Mouse (Mus musculus): ENCODE data around the gene Hspa1b. TPM values are rescaled to one million over a fixed set of nuclear protein-coding genes. Genes with fewer than 3 reads are reported as not detected.
"Not testable (repeated sequence)": the region's sequence is repeated elsewhere in the genome, so short reads cannot be mapped to it uniquely, and the experiment has no call there.

The Hspa1b gene
- total RNA-seq, 1 experiment from 2014 or later = 18.4 TPM

GRCm38 (mm10) chr17:34960702-34961493 is 1.9 kb upstream of the Hspa1b start:
- ATAC-seq (replicated peaks in 1 of 2; ENCODE audit: insufficient read depth in 1 of 2, low FRiP score in 2 of 2, low TSS enrichment in 1 of 2, low read depth in 1 of 2, poor library complexity in 2 of 2, severe bottlenecking in 2 of 2) = no peak

DNA sequence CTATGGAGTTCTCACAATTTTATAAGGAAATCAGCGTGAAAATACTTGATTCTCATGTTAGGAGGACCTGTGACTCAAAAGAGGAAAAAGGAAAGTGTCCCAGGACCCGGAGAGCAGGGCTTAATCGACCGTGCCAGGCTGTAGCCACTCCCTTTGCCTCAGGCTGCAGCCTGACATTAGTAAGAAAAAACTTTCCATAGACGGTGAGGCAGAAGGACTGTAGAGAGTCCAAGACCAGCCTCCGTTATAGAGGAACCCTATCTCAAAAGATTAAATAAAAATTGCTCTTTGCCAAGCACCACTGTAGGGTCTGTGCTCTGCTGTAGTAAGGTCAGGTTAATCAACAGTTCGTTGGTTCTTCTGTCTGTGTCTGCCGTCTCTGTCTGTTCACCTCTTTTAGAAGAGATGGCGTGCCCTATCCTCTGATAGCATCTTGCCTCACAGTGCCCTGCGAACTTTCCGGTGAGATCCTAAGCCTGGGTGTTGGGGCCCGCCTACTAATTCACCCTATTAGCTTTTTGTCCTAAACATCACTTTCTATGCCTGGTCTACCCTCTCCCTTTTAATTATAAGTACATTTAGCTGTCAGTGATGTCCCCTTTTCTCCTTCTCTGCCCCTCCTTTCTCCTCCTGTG is 960 bp upstream of the Hspa1b start:
- ATAC-seq (replicated peaks in 1 of 2; ENCODE audit: insufficient read depth in 1 of 2, low FRiP score in 2 of 2, low TSS enrichment in 1 of 2, low read depth in 1 of 2, poor library complexity in 2 of 2, severe bottlenecking in 2 of 2) = no peak

DNA sequence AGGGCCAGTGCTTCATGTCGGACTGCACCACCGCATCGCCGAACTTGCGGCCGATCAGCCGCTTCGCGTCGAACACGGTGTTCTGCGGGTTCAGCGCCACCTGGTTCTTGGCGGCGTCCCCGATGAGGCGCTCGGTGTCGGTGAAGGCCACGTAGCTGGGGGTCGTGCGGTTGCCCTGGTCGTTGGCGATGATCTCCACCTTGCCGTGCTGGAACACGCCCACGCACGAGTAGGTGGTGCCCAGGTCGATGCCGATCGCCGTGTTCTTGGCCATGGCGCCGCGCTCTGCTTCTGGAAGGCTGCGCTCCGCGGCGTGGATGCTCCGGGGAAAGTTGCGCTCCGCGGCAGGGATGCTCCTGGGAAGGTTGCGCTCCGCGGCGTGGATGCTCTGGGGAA is 306 bp downstream of the Hspa1b start:
- peak in 1 of 2 experiments; percentile 19; a peak in 1 of 4 replicates for ATAC-seq (replicated peaks in 1 of 2; ENCODE audit: insufficient read depth in 1 of 2, low FRiP score in 2 of 2, low TSS enrichment in 1 of 2, low read depth in 1 of 2, poor library complexity in 2 of 2, severe bottlenecking in 2 of 2)

- ATAC-seq (replicated peaks in 1 of 2; ENCODE audit: insufficient read depth in 1 of 2, low FRiP score in 2 of 2, low TSS enrichment in 1 of 2, low read depth in 1 of 2, poor library complexity in 2 of 2, severe bottlenecking in 2 of 2) = not testable (repeated sequence)
Measured at GRCm38 (mm10) chr17:34957966-34958365, 1.1 kb downstream of the Hspa1b start.

DNA sequence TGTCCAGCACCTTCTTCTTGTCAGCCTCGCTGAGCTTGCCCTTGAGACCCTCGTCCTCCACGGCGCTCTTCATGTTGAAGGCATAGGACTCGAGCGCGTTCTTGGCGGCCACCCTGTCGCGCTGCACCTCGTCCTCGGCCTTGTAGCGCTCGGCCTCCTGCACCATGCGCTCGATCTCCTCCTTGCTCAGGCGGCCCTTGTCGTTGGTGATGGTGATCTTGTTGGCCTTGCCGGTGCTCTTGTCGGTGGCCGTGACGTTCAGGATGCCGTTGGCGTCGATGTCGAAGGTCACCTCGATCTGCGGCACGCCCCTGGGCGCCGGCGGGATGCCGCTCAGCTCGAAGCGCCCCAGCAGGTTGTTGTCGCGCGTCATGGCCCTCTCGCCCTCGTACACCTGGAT is 1.7 kb downstream of the Hspa1b start:
- ATAC-seq (replicated peaks in 1 of 2; ENCODE audit: insufficient read depth in 1 of 2, low FRiP score in 2 of 2, low TSS enrichment in 1 of 2, low read depth in 1 of 2, poor library complexity in 2 of 2, severe bottlenecking in 2 of 2) = not testable (repeated sequence)

DNA sequence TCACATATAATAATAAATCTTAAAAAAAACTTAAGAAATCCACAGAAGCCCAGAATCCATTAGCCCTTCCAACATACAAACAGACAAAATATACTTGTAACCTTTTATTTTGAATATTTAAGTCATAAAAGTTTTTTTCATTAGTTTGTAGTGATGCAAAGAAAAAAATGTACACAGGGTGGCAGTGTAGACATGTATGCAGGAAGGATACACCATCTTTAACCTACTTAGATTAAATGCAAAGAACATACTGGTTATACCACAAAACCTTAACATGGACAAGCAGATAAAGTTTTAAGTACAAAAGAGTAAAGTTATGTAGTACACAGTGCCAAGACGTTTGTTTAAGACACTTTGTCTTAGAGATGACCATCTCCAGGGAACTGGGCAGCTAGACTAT is 2.7 kb downstream of the Hspa1b start:
- ATAC-seq (replicated peaks in 1 of 2; ENCODE audit: insufficient read depth in 1 of 2, low FRiP score in 2 of 2, low TSS enrichment in 1 of 2, low read depth in 1 of 2, poor library complexity in 2 of 2, severe bottlenecking in 2 of 2) = no peak

- no peak for ATAC-seq (replicated peaks in 1 of 2; ENCODE audit: insufficient read depth in 1 of 2, low FRiP score in 2 of 2, low TSS enrichment in 1 of 2, low read depth in 1 of 2, poor library complexity in 2 of 2, severe bottlenecking in 2 of 2)
Measured at GRCm38 (mm10) chr17:34955884-34956283, 3.2 kb downstream of the Hspa1b start.

DNA sequence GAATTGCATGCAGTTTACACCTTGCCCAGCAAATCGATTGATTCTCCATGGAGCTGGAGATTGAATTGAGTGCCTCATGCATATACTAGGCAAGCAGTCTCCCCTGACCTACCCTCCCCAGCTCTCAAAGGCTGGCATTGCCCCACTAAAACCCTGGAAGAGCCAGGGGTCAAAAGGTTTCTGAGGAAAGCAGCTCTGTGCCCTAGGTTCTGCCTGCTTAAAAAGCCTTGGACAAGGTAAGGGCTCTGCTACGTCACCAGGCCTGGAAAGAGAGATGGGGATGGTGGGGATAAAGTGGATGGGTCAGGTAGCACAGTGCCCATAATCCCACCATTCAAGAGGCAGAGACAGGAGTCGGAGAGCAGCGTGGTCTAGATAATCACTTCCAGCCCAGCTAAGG is 4.2 kb downstream of the Hspa1b start:
- no peak for ATAC-seq (replicated peaks in 1 of 2; ENCODE audit: insufficient read depth in 1 of 2, low FRiP score in 2 of 2, low TSS enrichment in 1 of 2, low read depth in 1 of 2, poor library complexity in 2 of 2, severe bottlenecking in 2 of 2)

GRCm38 (mm10) chr17:34953904-34954303 is 5.1 kb downstream of the Hspa1b start:
- ATAC-seq (replicated peaks in 1 of 2; ENCODE audit: insufficient read depth in 1 of 2, low FRiP score in 2 of 2, low TSS enrichment in 1 of 2, low read depth in 1 of 2, poor library complexity in 2 of 2, severe bottlenecking in 2 of 2) = no peak

DNA sequence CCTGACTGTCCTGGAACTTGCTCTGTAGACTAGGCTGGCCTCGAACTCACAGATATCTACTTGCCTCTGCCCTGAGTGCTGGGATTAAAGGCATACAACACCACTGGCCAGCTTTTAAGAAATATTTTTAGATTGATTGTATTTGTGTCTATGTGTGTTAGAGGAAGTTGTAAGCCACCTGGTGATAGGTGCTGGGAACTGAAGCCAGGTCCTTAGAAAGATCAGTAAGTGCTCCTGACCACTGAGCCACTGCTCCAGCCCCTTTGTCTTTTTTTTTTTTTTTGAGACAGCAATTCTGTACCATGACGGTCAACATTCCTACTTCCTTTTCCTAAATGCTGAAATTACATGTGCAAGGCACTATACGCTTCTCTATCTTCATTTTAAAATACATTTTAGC is 5.8 kb downstream of the Hspa1b start:
- no peak for ATAC-seq (replicated peaks in 1 of 2; ENCODE audit: insufficient read depth in 1 of 2, low FRiP score in 2 of 2, low TSS enrichment in 1 of 2, low read depth in 1 of 2, poor library complexity in 2 of 2, severe bottlenecking in 2 of 2)

- ATAC-seq (replicated peaks in 1 of 2; ENCODE audit: insufficient read depth in 1 of 2, low FRiP score in 2 of 2, low TSS enrichment in 1 of 2, low read depth in 1 of 2, poor library complexity in 2 of 2, severe bottlenecking in 2 of 2) = peak; percentile 78 to 82
Measured at GRCm38 (mm10) chr17:34952378-34953040, 6.5 kb downstream of the Hspa1b start.

DNA sequence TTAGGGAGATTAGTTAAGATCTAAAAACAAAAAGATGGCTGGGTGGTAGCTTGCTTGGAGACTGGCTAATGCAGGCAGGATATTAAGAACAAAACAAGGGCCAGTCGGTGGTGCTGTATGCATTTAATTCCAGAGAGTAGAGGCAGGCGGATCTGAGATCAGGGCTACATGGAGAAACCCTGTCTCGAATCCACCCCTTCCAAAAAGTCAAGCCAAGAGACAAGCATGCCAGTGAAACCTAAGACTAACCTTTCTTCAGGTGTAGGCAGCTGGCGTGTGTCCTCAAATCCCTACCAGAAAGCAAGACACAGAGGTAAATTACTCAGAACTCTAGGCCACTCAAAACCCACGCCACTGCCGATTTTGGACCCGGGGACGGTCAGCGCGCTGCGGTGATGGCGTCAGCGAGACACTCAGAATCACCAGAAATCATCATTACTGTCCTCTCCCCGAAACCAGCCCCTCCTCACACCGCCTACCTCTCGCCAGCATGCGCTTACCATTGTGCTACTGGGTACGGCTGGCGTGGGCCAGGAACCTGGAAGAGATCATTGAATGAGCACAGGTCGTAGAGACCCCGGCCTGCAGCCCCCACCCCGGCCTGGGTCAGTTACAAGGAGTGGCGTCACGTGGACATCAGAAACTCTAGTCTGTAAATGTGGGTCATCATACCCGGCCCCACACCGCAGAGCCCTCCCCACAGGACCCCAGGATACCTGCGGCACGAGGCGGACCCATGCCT is 7.2 kb downstream of the Hspa1b start:
- peak in 1 of 2 experiments; percentile 4; a peak in 1 of 4 replicates for ATAC-seq (replicated peaks in 1 of 2; ENCODE audit: insufficient read depth in 1 of 2, low FRiP score in 2 of 2, low TSS enrichment in 1 of 2, low read depth in 1 of 2, poor library complexity in 2 of 2, severe bottlenecking in 2 of 2)

GRCm38 (mm10) chr17:34950514-34951455 is 8.3 kb downstream of the Hspa1b start:
- ATAC-seq (replicated peaks in 1 of 2; ENCODE audit: insufficient read depth in 1 of 2, low FRiP score in 2 of 2, low TSS enrichment in 1 of 2, low read depth in 1 of 2, poor library complexity in 2 of 2, severe bottlenecking in 2 of 2) = no peak

DNA sequence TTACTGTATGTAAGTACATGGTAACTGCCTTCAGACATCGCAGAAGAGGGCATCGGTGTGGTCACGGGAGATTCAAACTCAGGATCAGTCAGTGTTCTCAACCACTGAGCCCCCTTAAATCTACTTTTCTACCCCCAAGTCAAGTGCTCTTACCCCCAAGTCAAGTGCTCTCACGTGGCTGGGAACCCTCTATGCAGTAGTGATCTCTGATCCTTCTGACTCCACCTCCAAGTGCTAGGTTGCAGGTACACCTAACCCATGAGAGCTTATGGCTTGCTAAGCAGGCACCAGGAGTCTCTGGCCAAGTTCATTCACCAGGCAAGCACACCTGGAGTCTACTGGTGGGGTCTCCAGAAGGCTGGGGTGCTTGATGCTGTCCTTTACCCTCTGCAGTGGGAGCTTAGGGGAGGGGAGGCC is 9.5 kb downstream of the Hspa1b start:
- ATAC-seq (replicated peaks in 1 of 2; ENCODE audit: insufficient read depth in 1 of 2, low FRiP score in 2 of 2, low TSS enrichment in 1 of 2, low read depth in 1 of 2, poor library complexity in 2 of 2, severe bottlenecking in 2 of 2) = no peak

DNA sequence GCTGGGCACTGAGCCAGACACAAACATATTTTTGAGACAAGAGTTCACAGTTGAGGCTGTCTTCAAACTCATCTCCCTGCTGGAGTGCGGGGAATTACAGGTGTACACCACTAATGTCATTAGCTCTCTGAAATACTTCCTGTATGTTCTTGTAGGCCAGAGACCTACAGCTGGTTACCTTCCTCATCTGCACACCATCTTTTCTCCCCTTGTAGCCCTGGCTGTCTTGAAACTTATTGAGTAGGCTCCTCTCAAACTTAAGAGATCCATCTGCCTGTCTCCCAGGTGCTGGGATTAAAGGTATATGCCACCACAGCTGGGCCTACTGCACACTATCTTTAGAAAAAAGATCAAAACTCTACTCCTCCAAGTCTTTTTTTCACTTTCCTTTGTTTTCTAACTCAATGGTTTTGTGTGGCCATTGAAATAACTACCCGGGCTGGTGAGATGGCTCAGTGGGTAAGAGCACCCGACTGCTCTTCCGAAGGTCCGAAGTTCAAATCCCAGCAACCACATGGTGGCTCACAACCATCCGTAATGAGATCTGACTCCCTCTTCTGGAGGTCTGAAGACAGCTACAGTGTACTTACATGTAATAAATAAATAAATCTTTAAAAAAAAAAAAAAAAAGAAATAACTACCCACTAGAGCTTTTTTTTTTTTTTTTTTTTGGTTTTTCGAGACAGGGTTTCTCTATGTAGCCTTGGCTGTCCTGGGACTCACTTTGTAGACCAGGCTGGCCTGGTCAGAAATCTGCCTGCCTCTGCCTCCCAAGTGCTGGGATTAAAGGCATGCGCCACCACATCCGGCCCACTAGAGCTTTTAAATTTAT is 10.1 kb downstream of the Hspa1b start:
- ATAC-seq (replicated peaks in 1 of 2; ENCODE audit: insufficient read depth in 1 of 2, low FRiP score in 2 of 2, low TSS enrichment in 1 of 2, low read depth in 1 of 2, poor library complexity in 2 of 2, severe bottlenecking in 2 of 2) = not testable (repeated sequence)

DNA sequence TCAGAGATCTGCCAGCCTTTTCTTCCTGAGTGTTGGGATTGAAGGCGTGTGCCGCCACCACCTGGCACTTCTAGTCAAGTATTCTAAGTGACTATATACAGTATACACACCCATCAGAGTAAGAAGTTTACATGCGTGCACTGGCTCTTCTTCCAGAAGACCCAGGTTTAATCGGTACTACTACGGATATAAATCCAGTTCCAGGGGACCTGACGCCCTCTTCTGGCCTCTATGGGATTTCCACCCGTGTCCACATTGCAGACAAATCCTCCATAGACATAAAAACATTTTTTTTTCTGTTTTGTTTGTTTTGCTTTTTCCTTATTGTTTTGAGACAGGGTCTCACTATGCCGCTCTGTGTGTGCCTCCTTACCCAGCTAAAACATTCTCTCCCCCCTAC is 11.4 kb downstream of the Hspa1b start:
- no peak for ATAC-seq (replicated peaks in 1 of 2; ENCODE audit: insufficient read depth in 1 of 2, low FRiP score in 2 of 2, low TSS enrichment in 1 of 2, low read depth in 1 of 2, poor library complexity in 2 of 2, severe bottlenecking in 2 of 2)

Data from hematopoietic stem cell, adult 5-6 weeks (primary cell).